Mouse (Mus musculus) C2C12 (cell line): ENCODE results near the gene Large1.

Experiments used
- CTCF ChIP-seq: IDR thresholded peaks from one replicate; pipeline ENCODE4 v1.5.1; 2011; ENCODE audit not compliant: control insufficient read depth, insufficient read depth, insufficient read length
- MAX ChIP-seq: IDR thresholded peaks from one replicate; pipeline ENCODE4 v1.6.1; 2011; ENCODE audit warnings: mild to moderate bottlenecking, control low read depth
- USF1 ChIP-seq: IDR thresholded peaks from one replicate; pipeline ENCODE4 v1.6.1; 2011; ENCODE audit warnings: low read depth, mild to moderate bottlenecking, control low read depth, moderate library complexity

DNA sequence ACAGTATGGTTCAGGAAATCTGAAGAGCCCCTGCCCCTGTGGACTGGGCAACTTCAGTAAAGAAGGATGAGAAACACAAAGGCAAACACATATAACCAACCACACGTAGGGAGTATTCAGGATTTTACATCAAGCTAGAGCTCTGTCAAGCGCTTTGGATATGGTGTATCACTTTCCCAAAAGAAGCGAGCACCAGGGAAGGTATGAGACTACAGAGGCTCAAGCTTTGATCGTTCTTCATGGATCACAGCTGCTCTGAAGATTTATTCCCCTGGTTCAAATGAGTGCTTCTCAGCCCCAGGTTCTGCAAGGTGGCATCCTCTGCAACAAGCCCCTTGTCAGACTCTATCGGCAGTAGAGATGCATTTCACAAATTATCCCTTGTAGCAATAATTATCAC lies 24.2 kb downstream of the Large1 start:
- TF ChIP-seq CTCF (no peak), USF1 (no peak), MAX (no peak)
